Mouse (Mus musculus): Measurements from ENCODE around the gene Gimap8. TPM values are rescaled to one million over a fixed set of nuclear protein-coding genes. Genes with fewer than 3 reads are reported as not detected.
A peak's percentile ranks its signal among the peaks of the same experiment; 100 is the strongest.

The Gimap8 gene
- polyA plus RNA-seq, 1 experiment from 2014 or later = 0.81 TPM

DNA sequence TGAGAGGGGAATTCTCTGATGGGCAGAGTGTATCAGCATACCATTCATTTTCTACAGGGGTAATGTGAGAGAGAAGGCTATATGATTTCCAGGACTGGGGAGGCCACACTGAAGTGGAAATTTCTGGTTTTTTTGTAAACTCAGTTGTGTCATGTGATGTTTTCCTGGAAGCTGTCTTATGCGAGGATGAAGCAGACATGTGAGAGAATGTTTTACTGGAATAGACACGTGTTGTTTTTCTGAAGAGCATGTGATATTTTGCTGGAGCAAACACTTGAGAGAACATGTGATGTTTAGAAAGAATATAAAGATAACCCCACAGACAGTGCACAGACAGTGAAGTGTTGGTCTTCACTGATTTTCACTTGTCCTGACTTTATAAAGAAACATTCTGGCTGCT lies 8.5 kb upstream of the Gimap8 start:
- H3K9ac ChIP-seq = no peak overlapping the region
- H3K9me3 ChIP-seq (replicated peaks) = no peaks in the 10 kb centered on the region
- no peaks in the 10 kb centered on the region for H3K27me3 ChIP-seq
- ATAC-seq (ENCODE audit: insufficient read depth) = no peak
- no peaks in the 10 kb centered on the region for H3K36me3 ChIP-seq (replicated peaks)
- WGBS (ENCODE audit: insufficient replicate concordance) = 38% methylated on average over 2 of the region's 2 CpGs
- no peak overlapping the region for H3K4me2 ChIP-seq
- no peak overlapping the region for H3K4me3 ChIP-seq (replicated peaks)
- H3K27ac ChIP-seq (replicated peaks) = no peak overlapping the region
- no peaks in the 10 kb centered on the region for H3K4me1 ChIP-seq (replicated peaks)

DNA sequence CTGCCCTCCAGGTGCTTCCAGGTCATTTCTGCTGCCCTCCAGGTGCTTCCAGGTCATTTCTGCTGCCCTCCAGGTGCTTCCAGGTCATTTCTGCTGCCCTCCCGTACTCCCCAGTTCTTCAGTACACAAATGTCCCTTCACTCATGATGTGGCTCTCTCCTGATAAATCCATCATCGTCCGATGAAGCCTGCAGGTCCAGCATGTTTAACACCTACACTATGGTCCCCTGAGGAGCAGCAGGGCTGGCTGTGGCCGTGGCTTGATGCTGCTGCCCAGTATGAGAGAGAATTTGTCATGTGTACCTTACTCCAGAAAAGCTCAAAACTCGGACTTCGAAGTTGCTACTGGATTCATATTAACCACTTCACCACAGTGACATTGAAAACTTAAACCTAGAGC lies 5.6 kb upstream of the Gimap8 start:
- WGBS (ENCODE audit: insufficient replicate concordance) = 49% methylated on average over 6 of the region's 6 CpGs
- no peaks in the 10 kb centered on the region for H3K9me3 ChIP-seq (replicated peaks)

DNA sequence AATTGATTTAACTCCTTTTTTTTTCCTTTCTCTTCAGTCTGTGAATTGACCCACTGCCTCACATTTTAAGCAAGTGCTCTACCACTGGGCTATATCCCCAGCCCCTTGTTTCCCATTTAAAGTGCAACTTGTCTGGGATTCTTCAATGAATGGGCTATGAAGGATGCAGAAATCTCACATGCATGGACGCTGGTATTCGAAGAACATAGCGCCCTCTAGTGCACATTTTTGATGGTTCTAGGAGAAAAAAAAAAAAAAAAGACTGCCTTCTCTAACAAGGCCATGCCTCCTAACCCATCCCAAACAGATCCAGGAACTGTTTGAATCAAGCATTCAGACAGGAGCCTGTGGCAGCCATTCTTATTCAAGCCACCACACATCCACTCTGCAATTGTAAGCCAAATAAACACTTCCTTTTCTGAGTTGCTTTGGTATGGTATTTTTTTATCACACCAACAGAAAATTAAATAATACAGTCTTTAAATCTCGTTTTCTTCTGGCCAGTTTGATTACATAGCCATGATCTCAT lies 4.2 kb upstream of the Gimap8 start:
- Histone ChIP-seq H3K4me1 (replicated peaks) (no peaks in the 10 kb centered on the region), H3K36me3 (replicated peaks) (no peaks in the 10 kb centered on the region), H3K9me3 (replicated peaks) (no peaks in the 10 kb centered on the region), H3K27ac (replicated peaks) (no peak overlapping the region), H3K27me3 (no peaks in the 10 kb centered on the region), H3K9ac (no peak overlapping the region), H3K4me2 (no peak overlapping the region), H3K4me3 (replicated peaks) (no peak overlapping the region)
- ATAC-seq (ENCODE audit: insufficient read depth) = no peak
- 16% methylated on average over 4 of the region's 4 CpGs for WGBS (ENCODE audit: insufficient replicate concordance)

More for the DNA sequence above, 5.6 kb upstream of the Gimap8 start:
- Histone ChIP-seq H3K9ac (no peak overlapping the region), H3K4me3 (replicated peaks) (no peak overlapping the region), H3K27me3 (no peaks in the 10 kb centered on the region), H3K27ac (replicated peaks) (no peak overlapping the region), H3K36me3 (replicated peaks) (no peaks in the 10 kb centered on the region), H3K4me2 (no peak overlapping the region), H3K4me1 (replicated peaks) (no peaks in the 10 kb centered on the region)
- no peak for ATAC-seq (ENCODE audit: insufficient read depth)

DNA sequence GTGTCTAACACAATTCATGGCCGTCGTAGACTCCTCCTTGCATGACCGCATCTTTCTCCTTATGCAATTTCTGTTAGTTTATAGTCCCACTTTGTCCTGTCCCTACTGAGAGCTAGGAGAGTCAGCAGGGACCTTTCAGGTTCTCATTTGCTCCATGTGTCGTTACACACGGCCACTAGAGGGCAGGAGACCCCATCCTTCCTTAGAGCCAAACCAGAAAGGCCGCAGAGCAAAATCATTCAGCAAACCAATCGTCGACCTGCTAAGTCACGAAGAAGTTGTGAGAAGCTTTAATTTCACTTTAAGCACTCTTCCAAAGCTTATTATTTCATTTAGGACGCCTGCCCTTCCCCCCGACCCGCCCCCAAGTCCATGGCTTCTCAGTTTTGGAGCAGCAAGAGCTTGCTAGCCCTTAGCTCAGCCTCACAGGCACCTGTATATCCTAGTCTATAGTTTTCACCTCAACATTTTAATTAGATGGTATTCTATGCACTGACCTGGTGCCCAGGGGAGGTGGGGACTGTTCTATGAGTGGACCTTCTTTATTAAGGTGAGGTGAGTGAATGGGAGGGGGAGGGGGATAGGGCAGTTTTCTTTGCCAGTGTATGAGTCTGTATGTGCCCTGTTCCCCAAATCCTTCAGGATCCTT lies 1.2 kb upstream of the Gimap8 start:
- no peak for ATAC-seq (ENCODE audit: insufficient read depth)
- Histone ChIP-seq H3K9ac (no peak overlapping the region), H3K4me2 (no peak overlapping the region), H3K36me3 (replicated peaks) (no peaks in the 10 kb centered on the region), H3K27me3 (no peaks in the 10 kb centered on the region), H3K9me3 (replicated peaks) (no peaks in the 10 kb centered on the region), H3K27ac (replicated peaks) (no peak overlapping the region), H3K4me3 (replicated peaks) (no peak overlapping the region), H3K4me1 (replicated peaks) (no peaks in the 10 kb centered on the region)
- WGBS (ENCODE audit: insufficient replicate concordance) = 4% methylated on average over 12 of the region's 12 CpGs

DNA sequence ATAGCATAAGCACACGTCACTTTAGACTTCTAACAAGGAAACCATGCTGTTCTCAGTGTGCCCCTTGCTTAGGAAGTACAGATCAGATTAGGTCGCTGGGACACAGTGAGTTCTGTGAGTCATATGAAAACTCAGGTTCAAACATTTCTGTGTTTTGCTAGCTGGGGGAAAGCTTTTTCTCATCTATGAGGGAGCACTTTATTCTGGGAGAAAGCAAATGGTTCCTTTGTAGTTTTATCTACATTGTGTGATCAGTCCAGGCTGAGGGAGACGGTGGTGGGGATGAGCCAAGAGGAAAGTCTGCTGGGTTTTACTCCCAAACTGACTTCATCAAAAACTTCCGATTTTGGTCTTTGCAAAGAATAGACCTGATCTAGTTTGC lies 734 bp upstream of the Gimap8 start:
- Histone ChIP-seq H3K27me3 (no peaks in the 10 kb centered on the region), H3K4me2 (no peak overlapping the region), H3K4me3 (replicated peaks) (no peak overlapping the region), H3K36me3 (replicated peaks) (no peaks in the 10 kb centered on the region), H3K4me1 (replicated peaks) (no peaks in the 10 kb centered on the region), H3K9ac (no peak overlapping the region), H3K9me3 (replicated peaks) (no peaks in the 10 kb centered on the region), H3K27ac (replicated peaks) (no peak overlapping the region)
- no peak for ATAC-seq (ENCODE audit: insufficient read depth)
- WGBS (ENCODE audit: insufficient replicate concordance) = 47% methylated on average over 4 of the region's 4 CpGs

DNA sequence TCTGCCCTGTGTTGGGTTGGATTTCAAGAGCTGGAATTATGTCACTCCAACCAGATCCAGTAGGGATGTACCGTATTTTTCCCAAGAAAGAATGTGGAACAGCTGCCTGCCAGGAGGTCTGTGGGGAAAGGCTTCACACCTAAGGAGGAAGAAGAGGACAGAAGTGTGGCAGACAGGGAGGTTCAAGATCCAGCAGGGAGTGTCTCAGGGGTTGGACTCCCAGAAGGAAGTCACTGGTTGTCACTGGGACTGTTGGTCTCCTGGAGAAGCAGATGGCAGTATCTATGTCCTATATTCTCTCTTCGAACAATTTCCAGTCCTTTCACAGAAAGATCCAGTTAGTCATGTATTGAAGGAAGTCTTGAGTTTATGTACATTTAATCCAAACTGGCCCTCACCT lies 577 bp downstream of the Gimap8 start:
- Histone ChIP-seq H3K9ac (no peak overlapping the region), H3K9me3 (replicated peaks) (no peaks in the 10 kb centered on the region), H3K4me2 (no peak overlapping the region), H3K27me3 (no peaks in the 10 kb centered on the region), H3K4me3 (replicated peaks) (no peak overlapping the region), H3K27ac (replicated peaks) (no peak overlapping the region), H3K4me1 (replicated peaks) (no peaks in the 10 kb centered on the region), H3K36me3 (replicated peaks) (no peaks in the 10 kb centered on the region)
- no peak for ATAC-seq (ENCODE audit: insufficient read depth)
- 47% methylated on average over 2 of the region's 2 CpGs for WGBS (ENCODE audit: insufficient replicate concordance)

DNA sequence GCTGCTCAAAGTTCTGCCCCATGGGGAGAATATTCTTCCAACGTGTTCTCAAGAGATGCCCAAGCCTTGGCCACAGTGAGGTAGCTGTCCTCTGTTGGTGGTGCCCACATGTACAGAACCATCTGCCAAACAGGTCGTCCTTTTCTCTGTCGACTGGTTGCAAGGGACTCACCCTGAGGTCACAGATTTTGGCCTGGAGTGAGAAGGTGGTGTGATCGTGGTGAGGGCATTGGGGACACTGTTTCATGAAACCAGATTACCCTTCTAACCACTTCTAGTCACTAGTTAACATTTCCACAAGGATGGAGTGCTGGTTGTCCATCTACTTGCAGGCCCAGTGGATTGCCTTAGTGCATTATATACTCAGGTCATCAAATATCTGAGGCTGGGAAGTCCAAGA lies 1.7 kb downstream of the Gimap8 start:
- WGBS (ENCODE audit: insufficient replicate concordance) = 62% methylated on average over 4 of the region's 4 CpGs
- no peaks in the 10 kb centered on the region for H3K36me3 ChIP-seq (replicated peaks)
- no peaks in the 10 kb centered on the region for H3K9me3 ChIP-seq (replicated peaks)
- no peak overlapping the region for H3K27ac ChIP-seq (replicated peaks)
- ATAC-seq (ENCODE audit: insufficient read depth) = no peak
- H3K27me3 ChIP-seq = no peaks in the 10 kb centered on the region
- H3K4me3 ChIP-seq (replicated peaks) = no peak overlapping the region
- H3K9ac ChIP-seq = no peak overlapping the region
- H3K4me1 ChIP-seq (replicated peaks) = no peaks in the 10 kb centered on the region
- H3K4me2 ChIP-seq = no peak overlapping the region

DNA sequence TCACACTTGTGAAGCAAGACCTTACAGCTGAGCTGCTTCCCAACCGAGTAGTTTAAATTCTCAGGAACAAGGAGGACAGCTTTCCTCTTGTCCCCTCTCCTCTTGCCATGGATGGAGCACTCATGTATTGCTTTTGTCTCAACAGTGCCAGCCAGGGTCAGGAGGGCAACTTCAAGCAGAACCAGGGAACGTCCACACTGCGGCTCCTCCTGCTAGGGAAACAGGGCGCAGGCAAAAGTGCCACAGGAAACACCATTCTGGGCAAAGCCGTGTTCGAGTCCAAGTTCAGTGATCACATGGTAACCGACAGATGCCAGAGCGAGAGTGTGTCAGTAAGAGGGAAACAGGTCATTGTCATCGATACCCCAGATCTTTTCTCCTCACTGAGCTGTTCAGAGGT lies 3.0 kb downstream of the Gimap8 start:
- H3K27me3 ChIP-seq = no peaks in the 10 kb centered on the region

DNA sequence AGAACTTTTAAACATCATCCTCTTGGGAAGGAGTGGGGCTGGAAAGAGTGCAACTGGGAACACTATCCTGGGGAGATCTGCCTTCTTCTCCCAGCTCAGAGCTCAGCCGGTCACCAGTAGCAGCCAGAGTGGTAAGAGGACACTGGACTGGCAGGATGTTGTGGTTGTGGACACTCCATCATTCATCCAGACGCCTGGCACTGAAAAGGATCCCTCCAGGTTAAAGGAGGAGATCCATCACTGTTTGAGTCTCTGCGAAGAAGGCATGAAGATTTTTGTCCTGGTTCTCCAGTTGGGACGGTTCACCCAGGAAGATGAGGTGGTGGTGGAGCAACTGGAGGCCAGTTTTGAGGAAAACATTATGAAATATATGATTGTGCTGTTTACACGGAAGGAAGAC lies 11.7 kb downstream of the Gimap8 start:
- H3K27me3 ChIP-seq = no peaks in the 10 kb centered on the region
- H3K27ac ChIP-seq (replicated peaks) = no peak overlapping the region
- no peak overlapping the region for H3K9ac ChIP-seq
- no peaks in the 10 kb centered on the region for H3K36me3 ChIP-seq (replicated peaks)
- H3K4me3 ChIP-seq (replicated peaks) = no peak overlapping the region
- no peak overlapping the region for H3K4me2 ChIP-seq
- no peaks in the 10 kb centered on the region for H3K4me1 ChIP-seq (replicated peaks)
- ATAC-seq (ENCODE audit: insufficient read depth) = no peak
- H3K9me3 ChIP-seq (replicated peaks) = no peaks in the 10 kb centered on the region
- WGBS (ENCODE audit: insufficient replicate concordance) = 55% methylated on average over 5 of the region's 5 CpGs

More for the DNA sequence above, 3.0 kb downstream of the Gimap8 start:
- H3K4me2 ChIP-seq = no peak overlapping the region
- no peak overlapping the region for H3K27ac ChIP-seq (replicated peaks)
- no peak for ATAC-seq (ENCODE audit: insufficient read depth)
- H3K9ac ChIP-seq = no peak overlapping the region
- no peaks in the 10 kb centered on the region for H3K9me3 ChIP-seq (replicated peaks)
- WGBS (ENCODE audit: insufficient replicate concordance) = 73% methylated on average over 9 of the region's 9 CpGs
- H3K4me1 ChIP-seq (replicated peaks) = no peaks in the 10 kb centered on the region
- H3K4me3 ChIP-seq (replicated peaks) = no peak overlapping the region
- no peaks in the 10 kb centered on the region for H3K36me3 ChIP-seq (replicated peaks)

DNA sequence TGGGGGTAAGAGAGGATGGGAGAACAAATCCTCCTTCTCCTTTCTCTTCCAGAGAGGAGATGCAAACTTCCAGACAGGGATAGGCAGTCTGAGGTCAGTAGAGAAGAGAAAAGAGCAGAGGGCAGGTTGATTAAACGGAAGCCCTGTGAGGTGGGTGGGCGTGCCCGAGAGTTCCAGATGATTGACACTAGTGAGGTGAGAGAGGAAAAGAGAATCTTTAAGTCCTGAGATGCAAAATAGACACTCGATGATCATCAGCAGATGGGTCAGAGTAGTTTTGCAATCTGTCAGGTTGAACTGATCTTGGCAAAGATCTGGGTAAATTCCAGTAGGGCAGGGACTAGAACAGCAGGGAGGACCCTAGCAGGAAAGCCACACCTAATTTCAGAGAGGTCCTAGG lies 17.7 kb downstream of the Gimap8 start:
- peaks cover 13% of the 10 kb centered on the region for H3K4me1 ChIP-seq (replicated peaks)
- WGBS (ENCODE audit: insufficient replicate concordance) = 55% methylated on average over 4 of the region's 4 CpGs
- no peaks in the 10 kb centered on the region for H3K27me3 ChIP-seq
- H3K4me2 ChIP-seq = no peak overlapping the region
- no peak overlapping the region for H3K27ac ChIP-seq (replicated peaks)
- ATAC-seq (ENCODE audit: insufficient read depth) = no peak
- H3K4me3 ChIP-seq (replicated peaks) = no peak overlapping the region
- no peaks in the 10 kb centered on the region for H3K36me3 ChIP-seq (replicated peaks)
- H3K9me3 ChIP-seq (replicated peaks) = no peaks in the 10 kb centered on the region
- H3K9ac ChIP-seq = no peak overlapping the region

DNA sequence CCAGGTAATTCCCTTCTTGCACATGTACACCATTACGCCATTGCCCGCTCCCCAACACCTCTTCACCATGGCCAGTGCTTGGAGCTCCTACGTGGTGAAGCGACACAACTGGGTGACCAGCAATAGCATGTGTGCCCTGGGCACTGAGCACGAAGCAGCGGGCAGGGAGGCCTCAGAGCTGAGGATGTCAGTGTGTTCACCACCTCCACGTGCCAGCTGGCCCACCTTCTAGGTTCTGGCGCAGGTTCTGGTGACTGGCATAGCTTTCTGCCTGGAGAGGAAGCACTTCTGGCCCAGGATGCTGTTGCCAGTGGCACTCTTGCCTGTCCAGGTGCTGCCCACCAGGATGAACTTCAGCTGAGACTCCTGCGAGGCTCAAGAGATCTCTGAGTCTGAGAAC lies 18.4 kb downstream of the Gimap8 start:
- Histone ChIP-seq H3K4me2 (no peak overlapping the region), H3K36me3 (replicated peaks) (no peaks in the 10 kb centered on the region), H3K27me3 (no peaks in the 10 kb centered on the region), H3K9me3 (replicated peaks) (no peaks in the 10 kb centered on the region), H3K4me1 (replicated peaks) (peaks cover 13% of the 10 kb centered on the region), H3K9ac (no peak overlapping the region), H3K27ac (replicated peaks) (no peak overlapping the region), H3K4me3 (replicated peaks) (no peak overlapping the region)
- 68% methylated on average over 9 of the region's 9 CpGs for WGBS (ENCODE audit: insufficient replicate concordance)
- ATAC-seq (ENCODE audit: insufficient read depth) = no peak

DNA sequence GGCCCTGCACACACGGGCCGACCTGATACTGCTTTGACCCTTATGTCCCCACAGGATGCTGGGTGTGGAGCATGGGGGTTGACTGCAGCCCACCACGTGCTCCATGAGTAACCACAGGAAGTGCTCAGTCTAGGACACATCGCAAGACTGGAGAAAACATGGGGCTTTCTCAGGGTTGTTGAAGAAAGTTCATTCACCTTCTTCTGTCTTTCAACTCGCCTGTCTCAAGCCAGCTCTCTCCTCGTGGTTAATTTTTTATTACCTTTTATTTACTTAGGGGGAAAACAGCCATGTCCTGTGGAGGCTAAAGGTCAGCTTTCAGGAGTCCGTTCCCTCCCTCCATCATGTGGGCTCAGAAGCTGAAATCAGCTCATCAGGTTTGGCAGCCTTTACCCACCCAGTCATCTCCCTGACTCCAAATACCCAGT lies 19.1 kb downstream of the Gimap8 start:
- no peak overlapping the region for H3K9ac ChIP-seq
- no peaks in the 10 kb centered on the region for H3K27me3 ChIP-seq
- WGBS (ENCODE audit: insufficient replicate concordance) = 20% methylated on average over 7 of the region's 7 CpGs
- H3K36me3 ChIP-seq (replicated peaks) = no peaks in the 10 kb centered on the region
- peak; percentile 60 for ATAC-seq (ENCODE audit: insufficient read depth)
- H3K4me1 ChIP-seq (replicated peaks) = peaks cover 13% of the 10 kb centered on the region
- H3K4me3 ChIP-seq (replicated peaks) = no peak overlapping the region
- H3K9me3 ChIP-seq (replicated peaks) = no peaks in the 10 kb centered on the region
- H3K27ac ChIP-seq (replicated peaks) = no peak overlapping the region; the same call in 1 of the 2 replicates
- H3K4me2 ChIP-seq = no peak overlapping the region
